Mouse (Mus musculus) limb, embryonic 12.5 days (tissue): ENCODE measurements around the gene Lrrc1. TPM values are rescaled to one million over a fixed set of nuclear protein-coding genes. Genes with fewer than 3 reads are reported as not detected.

Experiments
- ATAC-seq: fragments of 200-750 bp; cut with Nextera tagmentation; 2 replicates; pipeline ENCODE4 v1.8.0; 2017; ENCODE audit warnings: low read depth, moderate TSS enrichment; ENCODE audit not compliant: insufficient number of reproducible peaks, insufficient read depth, low FRiP score, low TSS enrichment
- H3K27ac ChIP-seq: fragments of 300-500 bp; sonication (generic); 2 replicates; pipeline ENCODE4 v1.5.1; 2016; ENCODE audit warnings: mild to moderate bottlenecking, moderate library complexity
- H3K27me3 ChIP-seq: fragments of 300-500 bp; sonication (generic); 2 replicates; pipeline ENCODE4 v1.6.1; 2016; ENCODE audit warnings: mild to moderate bottlenecking, moderate library complexity
- H3K36me3 ChIP-seq: fragments of 300-500 bp; sonication (generic); 2 replicates; pipeline ENCODE4 v1.6.1; 2016; ENCODE audit warnings: mild to moderate bottlenecking, moderate library complexity
- H3K4me1 ChIP-seq: fragments of 300-500 bp; sonication (generic); replicated peaks from 2 replicates; pipeline ENCODE4 v1.6.1; 2016
- H3K4me2 ChIP-seq: fragments of 300-500 bp; sonication (generic); 2 replicates; pipeline ENCODE4 v1.6.1; 2016; ENCODE audit warnings: mild to moderate bottlenecking, moderate library complexity
- H3K4me3 ChIP-seq: fragments of 300-500 bp; sonication (generic); replicated peaks from 2 replicates; pipeline ENCODE4 v1.5.1; 2016; ENCODE audit warnings: mild to moderate bottlenecking
- H3K9ac ChIP-seq: fragments of 300-500 bp; sonication (generic); replicated peaks from 2 replicates; pipeline ENCODE4 v1.6.1; 2016; ENCODE audit warnings: mild to moderate bottlenecking, moderate library complexity
- H3K9me3 ChIP-seq: fragments of 300-500 bp; sonication (generic); 2 replicates; pipeline ENCODE4 v1.6.1; 2016; ENCODE audit warnings: mild to moderate bottlenecking, moderate library complexity
- WGBS: fragments of 180-500 bp; shearing (Covaris S2); methylation state at CpG from one replicate; pipeline ENCODE4 v1.1.7; 2016; 5-methylcytosine and 5-hydroxymethylcytosine counted together
- polyA plus RNA-seq: library from polyadenylated mRNA; unstranded; fragments of >200 nt; fragmentation: Nextera tagmentation; extraction: Ambion mirVana; gene quantifications from 2 replicates; pipeline ENCODE4 v1.2.1, GENCODE M21; 2016

Lrrc1 gene
- polyA plus RNA-seq, 1 experiment from 2014 or later, result 13.2 TPM

DNA sequence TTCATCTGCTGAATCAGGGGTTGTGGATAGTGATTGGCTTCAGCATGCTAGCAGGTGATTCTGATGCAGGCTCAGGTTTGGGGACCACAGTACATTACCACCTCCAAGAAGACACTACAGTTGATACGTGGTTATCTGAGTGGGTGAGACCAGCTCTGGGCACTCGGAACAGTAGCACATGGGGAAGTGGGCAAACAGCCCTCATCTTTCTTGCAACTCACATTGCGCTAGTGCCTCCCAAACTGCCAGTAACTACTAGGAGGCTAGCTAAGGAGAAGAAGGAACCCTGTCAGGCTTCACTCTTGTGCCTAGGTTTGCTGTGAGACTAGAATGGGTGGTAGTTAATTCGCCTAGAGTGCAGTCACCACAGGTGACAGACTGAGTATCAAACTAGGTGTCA lies 119.1 kb downstream of the Lrrc1 start:
- peaks cover 40% of the 10 kb centered on the region for H3K4me1 ChIP-seq
- H3K9ac ChIP-seq, result no peak overlapping the region
- no peak overlapping the region for H3K27ac ChIP-seq
- H3K9me3 ChIP-seq, result no peaks in the 10 kb centered on the region
- 87% methylated on average over 4 of the region's 4 CpGs for WGBS
- no peak overlapping the region for H3K4me3 ChIP-seq
- ATAC-seq, result no peak
- no peak overlapping the region for H3K4me2 ChIP-seq
- H3K36me3 ChIP-seq, result no peaks in the 10 kb centered on the region
- H3K27me3 ChIP-seq, result 0 out of 2 replicates have a peak, but pooled peaks cover 2% of the 10 kb centered on the region

DNA sequence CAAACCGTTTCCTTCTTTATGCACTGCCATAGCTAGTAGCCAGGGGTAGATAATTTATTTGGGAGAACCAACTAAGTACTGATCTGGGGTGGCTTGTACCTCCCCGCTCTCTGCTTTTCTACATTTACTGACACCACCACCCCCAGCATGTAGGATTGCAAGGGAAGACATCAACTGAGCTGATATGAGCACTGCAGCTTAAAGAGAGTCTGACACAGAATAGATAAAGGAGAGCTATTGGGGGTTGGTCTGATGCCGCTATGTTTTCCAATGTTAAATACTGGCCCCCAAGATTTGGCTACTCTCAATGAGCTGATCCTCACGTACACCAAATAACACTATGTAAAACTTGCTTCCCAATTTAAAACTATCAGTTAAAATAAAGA lies 124.5 kb downstream of the Lrrc1 start:
- Histone ChIP-seq H3K27me3 (no peaks in the 10 kb centered on the region), H3K4me3 (no peak overlapping the region), H3K4me1 (no peaks in the 10 kb centered on the region), H3K36me3 (no peaks in the 10 kb centered on the region), H3K4me2 (no peak overlapping the region), H3K9me3 (no peaks in the 10 kb centered on the region), H3K27ac (no peak overlapping the region), H3K9ac (no peak overlapping the region)
- 93% methylated on average over 4 of the region's 4 CpGs for WGBS
- ATAC-seq, result no peak

DNA sequence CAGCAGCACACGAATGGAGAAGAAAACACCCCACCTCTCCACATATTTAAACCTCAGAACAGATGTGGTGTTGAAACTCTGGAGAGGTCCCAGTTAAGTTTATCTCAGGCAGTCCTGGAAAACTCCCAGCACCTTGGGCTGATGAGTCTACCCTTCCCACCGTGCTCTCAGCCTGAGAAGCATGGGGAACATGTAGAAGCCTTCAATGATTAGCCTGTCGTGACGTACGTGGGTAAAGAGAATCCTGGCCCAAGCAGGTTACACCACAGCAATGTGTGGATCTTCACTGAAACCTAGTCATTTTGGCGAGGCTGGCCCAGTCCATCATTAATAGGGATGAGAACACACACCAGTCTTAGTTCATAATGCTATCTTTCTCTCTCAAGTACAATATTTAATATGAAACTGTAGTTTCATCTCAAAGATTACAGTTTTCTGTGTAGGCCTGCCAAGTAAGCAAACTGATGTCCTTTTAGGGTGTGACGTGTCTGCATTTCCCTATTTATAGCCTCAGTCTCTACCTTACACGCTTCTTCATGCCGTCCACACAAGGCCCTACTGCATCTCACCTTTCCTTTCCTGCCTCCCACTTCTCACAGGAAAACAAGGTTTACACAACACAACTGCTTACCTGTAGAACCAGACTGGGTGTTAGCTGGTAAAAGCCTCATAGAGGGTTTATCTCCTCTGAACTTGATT lies 125.0 kb downstream of the Lrrc1 start:
- Histone ChIP-seq H3K27ac (no peak overlapping the region), H3K4me3 (no peak overlapping the region), H3K9me3 (no peaks in the 10 kb centered on the region), H3K4me2 (no peak overlapping the region), H3K9ac (no peak overlapping the region), H3K36me3 (no peaks in the 10 kb centered on the region), H3K27me3 (no peaks in the 10 kb centered on the region), H3K4me1 (no peaks in the 10 kb centered on the region)
- 89% methylated on average over 9 of the region's 9 CpGs for WGBS
- no peak for ATAC-seq

DNA sequence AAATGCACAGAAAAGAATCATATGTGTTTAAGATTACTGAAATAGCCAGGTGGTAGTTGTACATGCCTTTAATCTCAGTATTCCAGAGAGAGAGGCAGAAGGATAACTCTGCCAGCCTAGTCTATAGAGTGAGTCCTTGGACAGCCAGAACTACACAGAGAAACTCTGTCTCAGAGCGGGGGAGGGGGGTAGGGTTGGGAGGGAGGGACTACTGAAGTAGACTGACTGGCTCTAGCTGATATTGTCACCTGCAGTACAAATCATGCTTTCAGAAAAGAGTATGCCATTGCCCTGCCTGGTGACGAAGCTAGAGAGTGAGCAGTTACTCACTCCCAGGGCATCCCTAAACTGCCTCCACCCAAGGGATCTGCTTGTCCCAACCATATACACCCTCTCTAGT lies 125.9 kb downstream of the Lrrc1 start:
- Histone ChIP-seq H3K27me3 (no peaks in the 10 kb centered on the region), H3K4me2 (no peak overlapping the region), H3K27ac (no peak overlapping the region), H3K36me3 (no peaks in the 10 kb centered on the region), H3K4me1 (no peaks in the 10 kb centered on the region), H3K4me3 (no peak overlapping the region), H3K9ac (no peak overlapping the region), H3K9me3 (no peaks in the 10 kb centered on the region)
- 83% methylated on average over 2 of the region's 2 CpGs for WGBS
- no peak for ATAC-seq

DNA sequence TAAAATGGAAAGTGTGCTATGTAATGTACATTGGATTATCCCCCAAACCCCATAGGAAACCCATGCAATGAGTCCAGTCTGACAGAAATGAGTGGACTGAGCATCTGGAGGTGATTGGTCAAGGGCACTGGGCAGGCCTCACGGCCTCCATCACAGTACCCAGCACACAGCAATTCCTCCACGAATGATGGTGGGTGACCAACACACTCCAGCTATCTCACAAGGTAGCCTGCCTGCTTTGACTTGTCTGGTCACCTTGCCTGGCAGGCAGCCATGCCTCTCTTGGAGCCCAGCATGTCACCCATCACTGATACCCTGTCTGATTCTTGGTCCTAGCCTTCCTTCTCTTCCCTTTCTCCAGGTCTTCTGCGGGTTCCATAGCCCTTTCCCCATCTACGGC lies 128.2 kb downstream of the Lrrc1 start:
- no peak overlapping the region for H3K9ac ChIP-seq
- no peaks in the 10 kb centered on the region for H3K36me3 ChIP-seq
- H3K27ac ChIP-seq, result no peak overlapping the region
- no peak overlapping the region for H3K4me2 ChIP-seq
- ATAC-seq, result no peak
- H3K4me1 ChIP-seq, result no peaks in the 10 kb centered on the region
- no peaks in the 10 kb centered on the region for H3K27me3 ChIP-seq
- H3K9me3 ChIP-seq, result no peaks in the 10 kb centered on the region
- WGBS, result 86% methylated on average over 4 of the region's 4 CpGs
- no peak overlapping the region for H3K4me3 ChIP-seq

DNA sequence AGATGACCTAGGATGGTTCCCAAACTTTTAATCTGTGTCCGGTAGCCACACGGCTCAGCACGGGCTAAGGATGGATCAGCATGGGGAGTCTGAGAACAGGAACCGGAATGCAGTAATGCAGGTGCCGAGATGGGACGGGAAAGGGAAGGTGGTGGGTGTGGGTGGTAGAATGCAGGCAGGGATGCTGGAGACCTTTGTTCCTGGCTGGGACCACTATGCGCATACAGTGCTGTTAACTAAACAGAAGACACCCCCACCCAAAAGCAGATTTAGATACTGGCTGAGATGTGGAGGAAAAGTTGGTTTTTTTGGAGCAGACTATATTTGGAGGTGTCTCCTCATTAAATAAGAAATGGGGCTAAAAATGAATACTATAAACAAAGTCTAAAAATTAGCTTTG lies 128.7 kb downstream of the Lrrc1 start:
- Histone ChIP-seq H3K27me3 (no peaks in the 10 kb centered on the region), H3K4me3 (no peak overlapping the region), H3K4me1 (no peaks in the 10 kb centered on the region), H3K9me3 (no peaks in the 10 kb centered on the region), H3K4me2 (no peak overlapping the region), H3K27ac (no peak overlapping the region), H3K36me3 (no peaks in the 10 kb centered on the region), H3K9ac (no peak overlapping the region)
- 94% methylated on average over 7 of the region's 7 CpGs for WGBS
- no peak for ATAC-seq

DNA sequence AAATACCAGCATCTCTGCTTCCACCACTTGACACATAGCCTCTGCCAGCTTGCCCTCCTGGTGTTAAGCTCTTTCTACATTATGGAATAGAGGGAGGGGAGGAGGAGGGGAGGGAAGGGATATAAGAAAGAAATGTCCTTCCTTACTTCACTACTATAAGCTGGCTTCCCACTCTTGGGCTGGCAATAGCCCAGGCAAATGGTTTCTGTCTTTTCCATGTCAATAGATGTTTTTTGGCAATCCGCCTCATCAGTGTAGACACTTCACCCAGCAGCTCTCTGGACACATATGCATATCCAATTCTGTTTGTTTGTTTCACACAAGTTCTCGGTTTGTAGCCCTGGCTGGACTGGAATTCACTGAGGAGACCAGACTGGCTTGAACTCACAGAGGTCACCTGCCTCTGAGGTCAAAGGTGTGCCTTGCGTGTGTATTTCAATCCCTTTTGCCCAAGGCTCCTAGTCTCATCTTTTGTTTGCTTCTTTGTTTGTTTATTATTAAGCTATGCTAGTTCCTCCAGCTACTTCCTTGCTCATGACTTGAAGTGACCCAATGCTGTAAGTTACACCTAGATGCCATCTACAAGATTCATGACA lies 132.7 kb downstream of the Lrrc1 start:
- H3K27ac ChIP-seq, result no peak overlapping the region
- no peaks in the 10 kb centered on the region for H3K36me3 ChIP-seq
- H3K27me3 ChIP-seq, result no peaks in the 10 kb centered on the region
- H3K4me2 ChIP-seq, result no peak overlapping the region
- 87% methylated on average over 3 of the region's 3 CpGs for WGBS
- H3K4me3 ChIP-seq, result no peak overlapping the region
- no peaks in the 10 kb centered on the region for H3K4me1 ChIP-seq
- ATAC-seq, result no peak
- H3K9me3 ChIP-seq, result no peaks in the 10 kb centered on the region
- no peak overlapping the region for H3K9ac ChIP-seq

DNA sequence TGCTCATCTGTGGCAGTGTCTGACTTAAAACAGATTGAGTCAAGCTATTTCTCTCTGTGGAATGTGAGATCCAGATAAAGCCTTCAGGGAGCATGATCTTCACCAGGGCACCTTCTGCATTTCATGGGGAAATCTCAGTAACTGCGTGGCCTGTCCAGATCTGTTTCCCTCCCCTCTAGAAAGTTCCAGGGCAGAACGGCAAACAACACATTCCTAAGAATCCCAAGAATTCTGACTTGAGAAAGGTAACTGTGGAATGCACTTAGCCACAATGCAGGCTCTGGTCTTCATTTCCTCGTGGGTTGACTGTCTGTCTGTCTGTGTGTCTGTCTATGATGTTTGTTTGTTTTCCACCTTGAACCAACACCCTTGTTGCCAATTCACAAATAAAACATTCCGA lies 133.7 kb downstream of the Lrrc1 start:
- no peak for ATAC-seq
- no peaks in the 10 kb centered on the region for H3K9me3 ChIP-seq

DNA sequence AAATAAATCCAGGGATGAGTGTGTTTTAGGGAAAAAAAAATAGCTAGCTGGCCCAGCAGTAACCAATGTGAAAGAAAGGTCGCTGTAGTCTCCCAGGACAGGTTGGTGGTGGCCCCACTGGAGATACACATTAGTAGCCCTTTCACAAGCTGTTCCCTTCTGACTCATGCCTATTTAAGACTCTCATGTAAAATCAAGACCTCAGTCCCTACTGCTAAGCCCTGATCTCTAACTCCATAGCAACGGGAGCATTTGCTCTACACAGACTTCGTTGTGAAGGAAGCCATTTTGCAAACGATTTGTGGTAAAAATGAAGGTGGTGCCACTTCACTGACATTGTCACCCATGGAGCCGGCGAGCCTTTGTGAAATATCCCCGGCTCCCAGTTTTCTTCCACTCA lies 134.1 kb downstream of the Lrrc1 start:
- Histone ChIP-seq H3K4me3 (no peak overlapping the region), H3K9me3 (no peaks in the 10 kb centered on the region), H3K4me2 (no peak overlapping the region), H3K27me3 (no peaks in the 10 kb centered on the region), H3K9ac (no peak overlapping the region), H3K4me1 (no peaks in the 10 kb centered on the region), H3K36me3 (no peaks in the 10 kb centered on the region), H3K27ac (no peak overlapping the region)
- ATAC-seq, result no peak
- 84% methylated on average over 7 of the region's 7 CpGs for WGBS

More for the DNA sequence above, 133.7 kb downstream of the Lrrc1 start:
- no peak overlapping the region for H3K4me2 ChIP-seq
- no peaks in the 10 kb centered on the region for H3K36me3 ChIP-seq
- H3K9ac ChIP-seq, result no peak overlapping the region
- 47% methylated on average over 4 of the region's 4 CpGs for WGBS
- H3K27ac ChIP-seq, result no peak overlapping the region
- H3K27me3 ChIP-seq, result no peaks in the 10 kb centered on the region
- H3K4me1 ChIP-seq, result no peaks in the 10 kb centered on the region
- no peak overlapping the region for H3K4me3 ChIP-seq

DNA sequence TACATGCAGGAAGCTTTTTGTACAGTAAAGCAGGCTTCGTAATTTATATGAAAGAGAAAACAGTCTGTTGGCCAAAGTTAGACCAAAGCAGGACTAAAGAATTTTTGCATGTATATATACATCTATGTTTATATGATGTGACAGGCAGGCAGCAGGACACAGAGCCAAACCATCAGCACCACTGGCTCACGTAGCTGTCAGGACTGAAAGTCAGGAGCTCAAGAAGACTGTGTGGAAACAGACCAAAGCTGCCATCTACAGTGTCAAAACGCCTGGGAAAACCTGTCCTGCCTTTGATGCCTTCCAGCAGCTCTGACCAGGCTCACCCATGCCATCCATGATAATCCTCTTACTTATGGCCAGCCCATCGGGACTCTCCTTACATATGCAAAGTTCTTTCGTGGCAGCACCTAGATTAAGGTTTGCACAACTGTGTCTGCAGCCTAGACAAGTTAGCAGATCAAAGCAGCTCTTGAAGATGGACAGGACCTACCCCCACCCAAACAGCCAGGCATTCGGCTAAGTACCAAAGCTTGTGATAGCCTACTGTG lies 136.5 kb downstream of the Lrrc1 start:
- no peak overlapping the region for H3K9ac ChIP-seq
- H3K9me3 ChIP-seq, result no peaks in the 10 kb centered on the region
- WGBS, result 51% methylated on average over 6 of the region's 6 CpGs
- H3K36me3 ChIP-seq, result no peaks in the 10 kb centered on the region
- H3K4me1 ChIP-seq, result no peaks in the 10 kb centered on the region
- no peaks in the 10 kb centered on the region for H3K27me3 ChIP-seq
- no peak for ATAC-seq
- H3K4me3 ChIP-seq, result no peak overlapping the region
- no peak overlapping the region for H3K27ac ChIP-seq
- H3K4me2 ChIP-seq, result no peak overlapping the region

DNA sequence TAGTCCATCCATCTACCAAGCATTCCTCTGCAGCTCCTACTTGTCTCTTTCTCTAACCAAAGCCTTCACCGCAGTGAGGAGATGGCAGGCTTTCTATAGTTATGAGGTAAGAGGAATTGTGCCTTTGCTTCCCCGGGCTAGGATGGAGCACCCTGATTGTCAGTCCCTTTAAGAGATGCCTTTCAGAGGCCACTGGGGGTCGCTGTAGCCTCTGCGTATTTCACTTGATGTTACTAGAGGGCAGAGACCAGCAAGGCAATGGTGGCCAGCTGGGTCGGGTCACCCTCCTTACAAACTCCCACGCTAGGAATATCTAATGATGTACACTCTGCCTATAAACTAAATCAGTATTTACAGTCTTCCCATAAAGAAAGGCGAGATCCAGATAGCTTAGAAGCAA lies 137.8 kb downstream of the Lrrc1 start:
- Histone ChIP-seq H3K9me3 (no peaks in the 10 kb centered on the region), H3K4me1 (no peaks in the 10 kb centered on the region), H3K9ac (no peak overlapping the region), H3K27me3 (no peaks in the 10 kb centered on the region), H3K36me3 (no peaks in the 10 kb centered on the region), H3K4me2 (no peak overlapping the region), H3K4me3 (no peak overlapping the region), H3K27ac (no peak overlapping the region)
- 50% methylated on average over 7 of the region's 7 CpGs for WGBS
- ATAC-seq, result no peak

DNA sequence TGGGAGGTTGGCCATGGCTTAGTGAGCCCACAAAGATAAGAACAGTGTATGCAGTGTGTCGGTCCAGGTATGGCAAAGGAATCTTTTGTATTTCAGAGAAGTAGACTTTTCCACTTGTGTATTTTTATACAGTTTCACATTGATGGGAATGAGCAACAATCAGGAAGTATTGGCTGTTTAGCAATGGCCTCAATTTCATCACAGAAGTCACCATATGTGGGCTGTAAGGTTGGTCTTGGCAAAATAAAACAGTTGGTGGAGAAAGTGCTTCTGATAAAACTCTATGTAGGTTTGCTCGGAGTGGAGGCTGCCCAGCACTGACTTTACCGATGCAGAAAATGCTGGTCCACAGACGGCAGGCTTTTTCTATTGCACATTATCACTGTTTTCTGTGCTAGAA lies 140.2 kb downstream of the Lrrc1 start:
- WGBS, result 86% methylated on average over 4 of the region's 4 CpGs
- no peaks in the 10 kb centered on the region for H3K4me1 ChIP-seq

More for the DNA sequence above, 140.2 kb downstream of the Lrrc1 start:
- Histone ChIP-seq H3K9ac (no peak overlapping the region), H3K36me3 (no peaks in the 10 kb centered on the region), H3K4me2 (no peak overlapping the region), H3K27me3 (no peaks in the 10 kb centered on the region), H3K9me3 (no peaks in the 10 kb centered on the region), H3K27ac (no peak overlapping the region), H3K4me3 (no peak overlapping the region)
- no peak for ATAC-seq
